Mouse (Mus musculus): ENCODE data around the gene Lin28a.
"Not testable (repeated sequence)": the region's sequence is repeated elsewhere in the genome, so short reads cannot be mapped to it uniquely, and the experiment has no call there.

Lin28a gene

GRCm38 (mm10) chr4:134018038-134018778, 433 bp downstream of the Lin28a start:
- DNase-seq = no peak

- DNase-seq = no peak
Observed at GRCm38 (mm10) chr4:134017201-134017865, 1.3 kb downstream of the Lin28a start.

- no peak for DNase-seq
Observed at GRCm38 (mm10) chr4:134016767-134017166, 1.9 kb downstream of the Lin28a start.

GRCm38 (mm10) chr4:134016208-134016607, 2.4 kb downstream of the Lin28a start:
- no peak for DNase-seq

GRCm38 (mm10) chr4:134012858-134013528, 5.6 kb downstream of the Lin28a start:
- peak in 1 of 2 experiments; percentile 18 for DNase-seq

- DNase-seq = no peak
Observed at GRCm38 (mm10) chr4:134011450-134012414, 6.9 kb downstream of the Lin28a start.

- no peak for DNase-seq
Observed at GRCm38 (mm10) chr4:134009709-134010108, 8.9 kb downstream of the Lin28a start.

- no peak for DNase-seq
Observed at GRCm38 (mm10) chr4:134006845-134007244, 11.8 kb downstream of the Lin28a start.

- no peak for DNase-seq
Observed at GRCm38 (mm10) chr4:134005581-134006358, 12.9 kb downstream of the Lin28a start.

- DNase-seq = no peak
Observed at GRCm38 (mm10) chr4:134002903-134003302, 15.7 kb downstream of the Lin28a start.

- no peak for DNase-seq
Observed at GRCm38 (mm10) chr4:134002246-134002645, 16.4 kb downstream of the Lin28a start.

GRCm38 (mm10) chr4:134001710-134002109, 16.9 kb downstream of the Lin28a start:
- DNase-seq = no peak

- DNase-seq = peak; percentile 88 to 94
Observed at GRCm38 (mm10) chr4:134000466-134001438, 17.9 kb downstream of the Lin28a start, which contains the start of gene Dhdds. TSS of gene Dhdds (minus strand) at chr4:134000918.

GRCm38 (mm10) chr4:133994697-133995096, 23.9 kb downstream of the Lin28a start:
- DNase-seq = no peak

- DNase-seq = no peak
Observed at GRCm38 (mm10) chr4:133991087-133991660, 27.5 kb downstream of the Lin28a start.

GRCm38 (mm10) chr4:133990035-133990434, 28.6 kb downstream of the Lin28a start:
- DNase-seq = no peak

- not testable (repeated sequence) for DNase-seq
Observed at GRCm38 (mm10) chr4:133988289-133988688, 30.4 kb downstream of the Lin28a start.

GRCm38 (mm10) chr4:133982936-133983335, 35.7 kb downstream of the Lin28a start:
- DNase-seq = no peak

GRCm38 (mm10) chr4:133980496-133980895, 38.1 kb downstream of the Lin28a start:
- no peak for DNase-seq

Data from spleen, adult 18-20 months (tissue).